Mouse (Mus musculus): ENCODE data around the gene Svs6. TPM values are rescaled to one million over a fixed set of nuclear protein-coding genes. Genes with fewer than 3 reads are reported as not detected.
"Not testable (repeated sequence)": the region's sequence is repeated elsewhere in the genome, so short reads cannot be mapped to it uniquely, and the experiment has no call there.

Gene Svs6
- total and polyA plus RNA-seq, 2 experiments, result not detected

DNA sequence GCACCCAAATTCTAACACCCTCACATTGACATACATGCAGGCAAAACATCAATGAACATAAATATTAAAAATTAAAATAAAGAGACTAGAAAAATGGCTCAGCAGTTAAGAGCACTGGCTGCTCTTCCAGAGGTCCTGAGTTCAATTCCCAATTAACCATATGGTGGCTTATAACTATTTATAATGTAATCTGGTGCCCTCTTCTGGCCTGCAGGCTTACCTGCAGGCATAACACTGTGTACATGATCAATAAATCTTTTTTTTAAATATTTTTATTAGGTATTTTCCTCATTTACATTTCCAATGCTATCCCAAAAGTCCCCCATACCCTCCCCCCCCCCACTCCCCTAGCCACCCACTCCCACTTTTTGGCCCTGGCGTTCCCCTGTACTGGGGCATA is 27.2 kb downstream of the Svs6 start:
- H3K36me3 ChIP-seq (ENCODE audit: control insufficient read depth, insufficient read depth, low read length); H3K9ac ChIP-seq (ENCODE audit: low read depth, low read length); H3K79me2 ChIP-seq (ENCODE audit: control insufficient read depth, insufficient read depth, low read length); H3K27me3 ChIP-seq (ENCODE audit: control insufficient read depth, insufficient read depth, low read length); H3K27ac ChIP-seq (replicated peaks; ENCODE audit: insufficient read depth, low read depth, low read length); H3K4me1 ChIP-seq (ENCODE audit: control insufficient read depth, insufficient read depth, low read length); H3K4me3 ChIP-seq (ENCODE audit: insufficient read depth, low read depth, low read length); DNase-seq (ENCODE audit: extremely low read depth, low read depth, low spot score): not testable (repeated sequence)
- WGBS, result 67% methylated on average over 1 of the region's 1 CpGs
- TF ChIP-seq CTCF (IDR thresholded peaks at IDR 0.05; ENCODE audit: low read depth, low read length), result peak; percentile 28; the same call in 1 of the 2 replicates

DNA sequence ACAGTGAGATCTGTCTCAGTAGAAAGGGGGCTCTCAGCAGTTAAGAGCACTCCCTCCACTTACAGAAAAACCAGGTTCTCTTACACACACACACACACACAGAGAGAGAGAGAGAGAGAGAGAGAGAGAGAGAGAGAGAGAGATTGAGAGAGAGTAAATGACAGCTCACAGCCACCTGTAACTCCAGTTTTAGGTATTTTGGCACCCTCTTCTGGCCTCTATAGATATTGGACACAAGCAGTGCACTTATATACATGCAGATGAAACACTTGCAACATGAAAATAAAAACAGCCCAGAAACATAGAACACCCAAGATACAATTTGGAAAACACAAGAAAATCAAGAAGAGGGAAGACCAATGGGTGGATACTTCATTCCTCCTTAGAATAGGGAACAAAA is 31.1 kb downstream of the Svs6 start:
- not testable (repeated sequence) for DNase-seq (ENCODE audit: extremely low read depth, low read depth, low spot score); H3K4me3 ChIP-seq (ENCODE audit: insufficient read depth, low read depth, low read length); H3K36me3 ChIP-seq (ENCODE audit: control insufficient read depth, insufficient read depth, low read length); H3K4me1 ChIP-seq (ENCODE audit: control insufficient read depth, insufficient read depth, low read length); H3K9ac ChIP-seq (ENCODE audit: low read depth, low read length); H3K79me2 ChIP-seq (ENCODE audit: control insufficient read depth, insufficient read depth, low read length); H3K27me3 ChIP-seq (ENCODE audit: control insufficient read depth, insufficient read depth, low read length); H3K27ac ChIP-seq (replicated peaks; ENCODE audit: insufficient read depth, low read depth, low read length)

DNA sequence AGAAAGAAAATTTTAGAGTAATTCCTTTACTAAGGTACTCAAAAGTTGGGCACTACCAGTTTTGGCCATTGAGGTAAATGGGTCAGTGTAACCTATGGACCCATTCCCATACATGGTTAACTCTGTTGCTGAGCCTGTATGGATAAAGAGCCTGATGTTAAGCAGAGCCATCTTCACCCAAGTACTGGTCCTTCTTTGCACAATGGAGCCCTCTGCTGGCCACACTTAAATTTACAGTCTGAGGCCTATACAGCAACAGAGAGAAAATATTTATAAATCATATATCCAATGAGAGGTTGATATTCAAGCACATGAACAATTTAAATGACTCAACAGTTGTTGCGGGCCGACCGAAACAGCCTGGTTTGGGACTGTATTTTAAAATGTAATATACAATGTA is 32.4 kb downstream of the Svs6 start:
- Histone ChIP-seq H3K79me2 (ENCODE audit: control insufficient read depth, insufficient read depth, low read length) (no peaks in the 10 kb centered on the region), H3K27me3 (ENCODE audit: control insufficient read depth, insufficient read depth, low read length) (no peaks in the 10 kb centered on the region), H3K27ac (replicated peaks; ENCODE audit: insufficient read depth, low read depth, low read length) (no peak overlapping the region), H3K4me3 (ENCODE audit: insufficient read depth, low read depth, low read length) (no peak overlapping the region), H3K9ac (ENCODE audit: low read depth, low read length) (no peak overlapping the region), H3K36me3 (ENCODE audit: control insufficient read depth, insufficient read depth, low read length) (no peaks in the 10 kb centered on the region), H3K4me1 (ENCODE audit: control insufficient read depth, insufficient read depth, low read length) (no peaks in the 10 kb centered on the region)
- peak; percentile 24 for DNase-seq (ENCODE audit: extremely low read depth, low read depth, low spot score)
- 91% methylated on average over 3 of the region's 3 CpGs for WGBS
- TF ChIP-seq CTCF (IDR thresholded peaks at IDR 0.05; ENCODE audit: low read depth, low read length) (0 out of 2 replicates have a peak, but pooled peaks have one; percentile 9), POLR2A (IDR thresholded peaks at IDR 0.05; ENCODE audit: extremely low read depth, insufficient read depth, low read length) (no peak)

DNA sequence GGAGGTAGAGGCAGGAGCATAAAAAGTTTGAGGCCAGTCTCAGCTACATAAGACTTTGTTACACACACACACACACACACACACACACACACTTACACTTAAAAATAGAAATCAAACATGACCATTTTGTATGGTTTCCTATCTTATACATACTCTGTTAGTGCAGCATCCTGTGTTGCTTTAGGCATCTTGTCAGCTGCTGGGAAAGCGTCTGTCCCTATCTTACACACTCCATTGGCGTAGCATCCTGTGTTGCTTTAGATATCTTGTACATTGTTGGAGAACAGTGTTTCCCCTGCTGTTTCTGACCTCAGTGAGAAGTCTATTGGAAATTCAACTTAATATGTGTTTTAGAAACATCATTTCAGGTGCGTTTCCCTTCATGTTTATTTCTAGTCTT is 36.1 kb downstream of the Svs6 start:
- Histone ChIP-seq H3K36me3 (ENCODE audit: control insufficient read depth, insufficient read depth, low read length) (no peaks in the 10 kb centered on the region), H3K27ac (replicated peaks; ENCODE audit: insufficient read depth, low read depth, low read length) (no peak overlapping the region), H3K4me3 (ENCODE audit: insufficient read depth, low read depth, low read length) (no peak overlapping the region), H3K9ac (ENCODE audit: low read depth, low read length) (no peak overlapping the region), H3K27me3 (ENCODE audit: control insufficient read depth, insufficient read depth, low read length) (no peaks in the 10 kb centered on the region), H3K79me2 (ENCODE audit: control insufficient read depth, insufficient read depth, low read length) (no peaks in the 10 kb centered on the region), H3K4me1 (ENCODE audit: control insufficient read depth, insufficient read depth, low read length) (peaks cover 8% of the 10 kb centered on the region; the same call in 1 of the 2 replicates)
- no peak for DNase-seq (ENCODE audit: extremely low read depth, low read depth, low spot score)
- TF ChIP-seq CTCF (IDR thresholded peaks at IDR 0.05; ENCODE audit: low read depth, low read length), result no peak
- TF ChIP-seq POLR2A (IDR thresholded peaks at IDR 0.05; ENCODE audit: extremely low read depth, insufficient read depth, low read length), result no peak
- WGBS, result 78% methylated on average over 3 of the region's 3 CpGs

DNA sequence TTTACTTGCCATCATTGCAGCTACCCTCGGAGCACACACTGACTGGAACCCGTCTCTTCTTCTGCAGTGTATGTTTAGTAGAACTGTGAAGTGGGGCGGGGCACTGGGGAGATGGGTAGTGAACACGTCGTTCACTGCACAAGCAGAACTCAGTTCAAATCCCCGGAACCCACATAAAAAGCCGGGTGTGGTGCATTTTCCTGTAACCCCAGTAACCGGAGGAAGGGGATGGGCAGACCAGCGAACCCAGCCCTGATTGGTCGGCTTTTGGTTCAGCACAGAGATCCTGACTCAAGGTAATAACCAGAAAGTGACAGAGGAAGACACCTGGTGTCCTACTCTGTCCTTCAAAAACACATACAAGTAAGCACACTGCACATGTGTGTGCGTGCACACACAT is 36.8 kb downstream of the Svs6 start:
- TF ChIP-seq CTCF (IDR thresholded peaks at IDR 0.05; ENCODE audit: low read depth, low read length) (no peak), POLR2A (IDR thresholded peaks at IDR 0.05; ENCODE audit: extremely low read depth, insufficient read depth, low read length) (no peak)
- no peaks in the 10 kb centered on the region for H3K36me3 ChIP-seq (ENCODE audit: control insufficient read depth, insufficient read depth, low read length)
- no peaks in the 10 kb centered on the region for H3K27me3 ChIP-seq (ENCODE audit: control insufficient read depth, insufficient read depth, low read length)
- no peaks in the 10 kb centered on the region for H3K79me2 ChIP-seq (ENCODE audit: control insufficient read depth, insufficient read depth, low read length)
- H3K4me1 ChIP-seq (ENCODE audit: control insufficient read depth, insufficient read depth, low read length), result peaks cover 8% of the 10 kb centered on the region; the same call in 1 of the 2 replicates
- 87% methylated on average over 11 of the region's 11 CpGs for WGBS
- H3K9ac ChIP-seq (ENCODE audit: low read depth, low read length), result no peak overlapping the region
- no peak overlapping the region for H3K4me3 ChIP-seq (ENCODE audit: insufficient read depth, low read depth, low read length)
- no peak overlapping the region for H3K27ac ChIP-seq (replicated peaks; ENCODE audit: insufficient read depth, low read depth, low read length)
- no peak for DNase-seq (ENCODE audit: extremely low read depth, low read depth, low spot score)

DNA sequence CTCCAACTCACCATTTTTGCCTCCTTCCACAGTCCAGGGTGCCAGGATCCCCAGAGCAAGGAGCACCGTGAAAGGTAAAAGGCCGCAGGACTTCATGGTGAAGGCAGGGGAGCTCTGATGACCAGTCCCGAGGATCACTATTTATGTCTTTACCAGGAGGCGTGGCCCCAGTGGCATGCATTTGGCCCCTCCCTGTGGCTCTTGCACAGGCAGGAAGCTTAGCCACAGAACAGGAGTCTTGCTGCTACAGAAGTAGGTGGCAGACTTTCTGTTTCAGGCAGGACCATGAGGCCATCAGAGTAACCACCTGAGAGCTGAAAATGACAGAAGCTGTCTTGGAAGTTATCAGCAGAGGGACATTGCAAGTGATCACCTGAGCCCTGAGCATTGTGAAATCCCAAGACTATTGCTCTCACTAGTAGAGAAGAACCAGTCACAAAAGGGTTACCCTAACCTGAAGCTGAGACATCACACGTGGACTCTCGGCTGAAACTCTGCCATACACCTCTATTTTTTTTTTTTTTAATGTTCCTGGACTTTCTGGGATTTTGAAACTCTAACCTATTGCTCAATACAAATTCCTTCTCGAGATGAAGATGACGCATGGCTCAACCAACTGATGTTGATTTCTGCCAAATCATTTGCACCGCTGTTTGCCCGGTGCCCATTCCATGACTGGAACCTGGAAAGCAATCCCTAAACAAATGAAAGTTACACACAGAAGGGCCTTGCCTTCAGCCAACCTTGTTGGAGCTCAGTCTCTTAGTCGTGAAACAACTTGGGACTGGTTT is 39.8 kb downstream of the Svs6 start:
- no peak overlapping the region for H3K9ac ChIP-seq (ENCODE audit: low read depth, low read length)
- peak; percentile 89 for DNase-seq (ENCODE audit: extremely low read depth, low read depth, low spot score)
- 33% methylated on average over 11 of the region's 11 CpGs for WGBS
- TF ChIP-seq CTCF (IDR thresholded peaks at IDR 0.05; ENCODE audit: low read depth, low read length) (no peak), POLR2A (IDR thresholded peaks at IDR 0.05; ENCODE audit: extremely low read depth, insufficient read depth, low read length) (no peak)
- H3K4me3 ChIP-seq (ENCODE audit: insufficient read depth, low read depth, low read length), result no peak overlapping the region
- H3K36me3 ChIP-seq (ENCODE audit: control insufficient read depth, insufficient read depth, low read length), result no peaks in the 10 kb centered on the region
- H3K27ac ChIP-seq (replicated peaks; ENCODE audit: insufficient read depth, low read depth, low read length), result no peak overlapping the region
- H3K4me1 ChIP-seq (ENCODE audit: control insufficient read depth, insufficient read depth, low read length), result peaks cover 11% of the 10 kb centered on the region; the same call in 1 of the 2 replicates
- no peaks in the 10 kb centered on the region for H3K79me2 ChIP-seq (ENCODE audit: control insufficient read depth, insufficient read depth, low read length)
- no peaks in the 10 kb centered on the region for H3K27me3 ChIP-seq (ENCODE audit: control insufficient read depth, insufficient read depth, low read length)
